Mouse (Mus musculus): Measurements from ENCODE around the gene Fas. TPM values are rescaled to one million over a fixed set of nuclear protein-coding genes. Genes with fewer than 3 reads are reported as not detected.

Gene Fas
- total RNA-seq, 2 experiments from 2014 or later = 12.1 to 18.2 TPM

DNA sequence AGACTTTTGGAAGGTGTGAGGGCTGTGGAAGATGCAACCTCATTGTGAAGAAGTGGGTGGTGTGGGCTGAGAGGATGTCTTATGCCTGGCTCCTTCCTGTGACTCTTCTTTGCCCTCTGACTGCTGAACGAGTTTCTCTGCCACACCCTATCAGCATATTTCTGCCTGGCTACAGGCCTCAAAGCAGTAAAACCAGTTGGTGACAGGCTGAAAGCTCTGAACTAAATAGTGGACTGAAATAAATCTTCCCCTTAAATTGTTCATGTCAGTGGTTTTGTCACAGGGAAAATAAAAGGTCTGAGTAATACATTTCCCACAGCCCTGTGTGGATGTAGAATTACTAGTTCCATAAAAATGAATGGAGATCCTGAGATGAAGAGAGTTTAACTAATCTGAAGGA is 79.1 kb downstream of the Fas start:
- DNase-seq = no peak

DNA sequence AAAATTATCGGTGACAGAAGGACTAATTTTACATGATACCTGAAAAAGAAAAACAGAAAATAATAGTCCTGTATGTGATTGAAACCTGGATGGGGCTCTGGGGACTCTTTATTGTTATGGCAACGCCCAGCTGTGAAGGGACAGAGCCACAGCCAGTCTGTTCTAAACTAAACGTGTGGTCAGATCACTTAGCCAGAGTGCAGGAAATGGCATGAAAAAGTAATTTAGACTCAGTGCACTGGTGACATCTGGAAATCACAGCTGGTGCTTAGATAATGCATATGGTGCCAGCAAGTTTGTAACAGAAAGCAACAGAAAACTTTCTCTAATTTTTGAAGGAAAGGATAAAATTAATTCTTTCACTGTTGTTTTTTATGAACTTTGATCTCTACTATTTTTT is 79.9 kb downstream of the Fas start:
- DNase-seq = no peak

Other genes starting within 250 kb of the Fas start
- not detected for gene Lipn, start 223.3 kb upstream of the Fas start, total RNA-seq (2021)
- gene Lipm, start 189.7 kb upstream of the Fas start, total RNA-seq (2021) = not detected
- gene Ankrd22, start 124.6 kb upstream of the Fas start, total RNA-seq (2021) = under 1 TPM in 1 of 2 experiments, not detected in 1; 0.12 TPM
- 1 to 10 TPM; 4.8 to 6.6 TPM for gene Stambpl1, start 98.4 kb upstream of the Fas start, total RNA-seq (2021)
- gene Acta2, start 35.1 kb upstream of the Fas start, total RNA-seq (2021) = 100 to 1,000 TPM in 1 of 2 experiments, 10 to 100 TPM in 1; 69.7 to 135 TPM
- under 1 TPM; 0.55 to 0.57 TPM for gene Ch25h, start 184.5 kb downstream of the Fas start, total RNA-seq (2021)
- gene Lipa, start 236.8 kb downstream of the Fas start, total RNA-seq (2021) = 100 to 1,000 TPM; 130 to 133 TPM